Mouse (Mus musculus): ENCODE measurements around the gene Ccdc171. TPM values are rescaled to one million over a fixed set of nuclear protein-coding genes. Genes with fewer than 3 reads are reported as not detected.

Gene Ccdc171
- polyA plus RNA-seq, 1 experiment from 2014 or later = 6.5 TPM

GRCm38 (mm10) chr4:83500154-83501036, 24.9 kb upstream of the Ccdc171 start:
- H3K9me3 ChIP-seq (ENCODE audit: control insufficient read depth, low read depth, low read length) = no peaks in the 10 kb centered on the region
- peak overlapping the region; percentile 37 for H3K4me2 ChIP-seq (replicated peaks; ENCODE audit: low read depth, low read length)
- no peak; the same call in 1 of the 2 replicates for ATAC-seq (ENCODE audit: insufficient number of reproducible peaks, insufficient read depth, low FRiP score, low read depth)
- H3K4me3 ChIP-seq (ENCODE audit: low read depth, low read length) = peak overlapping the region; percentile 11; the same call in 1 of the 2 replicates
- H3K36me3 ChIP-seq (ENCODE audit: control insufficient read depth, insufficient read depth, low read length) = no peaks in the 10 kb centered on the region
- no peaks in the 10 kb centered on the region for H3K27me3 ChIP-seq (ENCODE audit: control insufficient read depth, insufficient read depth, low read length)
- no peaks in the 10 kb centered on the region for H3K4me1 ChIP-seq (ENCODE audit: control insufficient read depth, insufficient read depth, low read length)
- 11% methylated on average over 22 of the region's 22 CpGs for WGBS
- H3K9ac ChIP-seq (replicated peaks; ENCODE audit: low read depth, low read length) = no peak overlapping the region
- no peak overlapping the region for H3K27ac ChIP-seq (ENCODE audit: low read length)

- WGBS = 54% methylated on average over 7 of the region's 7 CpGs
- Histone ChIP-seq H3K36me3 (ENCODE audit: control insufficient read depth, insufficient read depth, low read length) (no peaks in the 10 kb centered on the region), H3K9me3 (ENCODE audit: control insufficient read depth, low read depth, low read length) (no peaks in the 10 kb centered on the region), H3K27ac (ENCODE audit: low read length) (no peak overlapping the region), H3K4me1 (ENCODE audit: control insufficient read depth, insufficient read depth, low read length) (no peaks in the 10 kb centered on the region), H3K4me3 (ENCODE audit: low read depth, low read length) (no peak overlapping the region; the same call in 1 of the 2 replicates), H3K4me2 (replicated peaks; ENCODE audit: low read depth, low read length) (peak overlapping the region; percentile 37), H3K9ac (replicated peaks; ENCODE audit: low read depth, low read length) (no peak overlapping the region), H3K27me3 (ENCODE audit: control insufficient read depth, insufficient read depth, low read length) (no peaks in the 10 kb centered on the region)
- ATAC-seq (ENCODE audit: insufficient number of reproducible peaks, insufficient read depth, low FRiP score, low read depth) = no peak
These were observed 24.3 kb upstream of the Ccdc171 start for GRCm38 (mm10) chr4:83501037-83501430.

GRCm38 (mm10) chr4:83509600-83509999, 15.7 kb upstream of the Ccdc171 start:
- WGBS = 51% methylated on average over 2 of the region's 2 CpGs

DNA sequence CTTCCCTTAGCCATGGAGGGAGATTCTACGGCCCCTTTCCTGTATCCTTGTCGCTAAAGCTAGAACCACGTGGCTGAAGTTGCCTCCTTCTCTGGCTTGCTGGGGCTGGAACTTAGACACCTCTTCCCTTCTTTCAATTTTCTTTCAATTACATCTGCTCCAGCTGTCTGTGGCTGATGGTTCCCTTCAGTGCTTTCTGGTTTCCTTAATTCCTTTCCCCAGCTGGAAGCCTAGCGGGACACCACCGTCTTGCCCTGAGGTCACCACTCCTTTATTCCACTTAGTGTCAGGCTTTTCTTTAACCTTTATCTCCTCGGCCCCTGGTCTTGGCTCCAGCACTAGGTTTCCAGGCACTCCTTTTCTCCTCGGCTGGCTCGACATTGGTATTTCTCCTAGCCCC, 14.3 kb upstream of the Ccdc171 start:
- Histone ChIP-seq H3K9ac (replicated peaks; ENCODE audit: low read depth, low read length) (no peak overlapping the region), H3K9me3 (ENCODE audit: control insufficient read depth, low read depth, low read length) (no peaks in the 10 kb centered on the region), H3K27me3 (ENCODE audit: control insufficient read depth, insufficient read depth, low read length) (no peaks in the 10 kb centered on the region), H3K27ac (ENCODE audit: low read length) (no peak overlapping the region), H3K36me3 (ENCODE audit: control insufficient read depth, insufficient read depth, low read length) (no peaks in the 10 kb centered on the region), H3K4me1 (ENCODE audit: control insufficient read depth, insufficient read depth, low read length) (no peaks in the 10 kb centered on the region), H3K4me3 (ENCODE audit: low read depth, low read length) (no peak overlapping the region), H3K4me2 (replicated peaks; ENCODE audit: low read depth, low read length) (no peak overlapping the region)
- WGBS = 62% methylated on average over 8 of the region's 8 CpGs
- ATAC-seq (ENCODE audit: insufficient number of reproducible peaks, insufficient read depth, low FRiP score, low read depth) = no peak

More at GRCm38 (mm10) chr4:83509600-83509999, 15.7 kb upstream of the Ccdc171 start:
- Histone ChIP-seq H3K4me2 (replicated peaks; ENCODE audit: low read depth, low read length) (no peak overlapping the region), H3K36me3 (ENCODE audit: control insufficient read depth, insufficient read depth, low read length) (no peaks in the 10 kb centered on the region), H3K9ac (replicated peaks; ENCODE audit: low read depth, low read length) (no peak overlapping the region), H3K27me3 (ENCODE audit: control insufficient read depth, insufficient read depth, low read length) (no peaks in the 10 kb centered on the region), H3K9me3 (ENCODE audit: control insufficient read depth, low read depth, low read length) (no peaks in the 10 kb centered on the region), H3K27ac (ENCODE audit: low read length) (no peak overlapping the region), H3K4me3 (ENCODE audit: low read depth, low read length) (no peak overlapping the region), H3K4me1 (ENCODE audit: control insufficient read depth, insufficient read depth, low read length) (no peaks in the 10 kb centered on the region)
- no peak for ATAC-seq (ENCODE audit: insufficient number of reproducible peaks, insufficient read depth, low FRiP score, low read depth)

DNA sequence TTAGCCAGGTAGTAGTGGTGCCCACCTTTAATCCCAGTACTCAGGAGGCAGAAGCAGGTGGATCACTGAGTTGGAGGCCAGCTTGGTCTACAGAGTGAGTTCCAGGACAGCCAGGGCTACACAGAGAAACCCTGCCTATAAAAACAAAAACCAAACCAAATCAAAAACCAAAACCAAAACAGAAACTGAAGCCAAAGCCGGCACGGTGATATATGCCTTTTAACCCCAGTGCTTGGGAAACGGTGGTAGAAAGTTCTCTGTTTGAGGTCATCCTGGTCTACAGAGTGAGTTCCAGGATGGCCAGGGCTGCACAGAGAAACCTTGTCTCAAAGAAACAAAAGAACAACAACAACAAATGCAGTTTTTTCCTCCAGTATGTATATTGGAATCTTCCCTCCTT, 13.1 kb upstream of the Ccdc171 start:
- H3K4me3 ChIP-seq (ENCODE audit: low read depth, low read length) = no peak overlapping the region
- no peak overlapping the region for H3K27ac ChIP-seq (ENCODE audit: low read length)
- no peak overlapping the region for H3K4me2 ChIP-seq (replicated peaks; ENCODE audit: low read depth, low read length)
- no peak for ATAC-seq (ENCODE audit: insufficient number of reproducible peaks, insufficient read depth, low FRiP score, low read depth)
- no peaks in the 10 kb centered on the region for H3K4me1 ChIP-seq (ENCODE audit: control insufficient read depth, insufficient read depth, low read length)
- no peaks in the 10 kb centered on the region for H3K36me3 ChIP-seq (ENCODE audit: control insufficient read depth, insufficient read depth, low read length)
- no peak overlapping the region for H3K9ac ChIP-seq (replicated peaks; ENCODE audit: low read depth, low read length)
- no peaks in the 10 kb centered on the region for H3K27me3 ChIP-seq (ENCODE audit: control insufficient read depth, insufficient read depth, low read length)
- WGBS = 84% methylated on average over 3 of the region's 3 CpGs
- H3K9me3 ChIP-seq (ENCODE audit: control insufficient read depth, low read depth, low read length) = no peaks in the 10 kb centered on the region

GRCm38 (mm10) chr4:83512644-83513043, 12.7 kb upstream of the Ccdc171 start:
- H3K27ac ChIP-seq (ENCODE audit: low read length) = no peak overlapping the region
- no peak overlapping the region for H3K4me2 ChIP-seq (replicated peaks; ENCODE audit: low read depth, low read length)
- no peak overlapping the region for H3K4me3 ChIP-seq (ENCODE audit: low read depth, low read length)
- H3K9ac ChIP-seq (replicated peaks; ENCODE audit: low read depth, low read length) = no peak overlapping the region
- 50% methylated on average over 2 of the region's 2 CpGs for WGBS
- no peaks in the 10 kb centered on the region for H3K9me3 ChIP-seq (ENCODE audit: control insufficient read depth, low read depth, low read length)
- no peaks in the 10 kb centered on the region for H3K36me3 ChIP-seq (ENCODE audit: control insufficient read depth, insufficient read depth, low read length)
- no peaks in the 10 kb centered on the region for H3K27me3 ChIP-seq (ENCODE audit: control insufficient read depth, insufficient read depth, low read length)
- H3K4me1 ChIP-seq (ENCODE audit: control insufficient read depth, insufficient read depth, low read length) = no peaks in the 10 kb centered on the region
- ATAC-seq (ENCODE audit: insufficient number of reproducible peaks, insufficient read depth, low FRiP score, low read depth) = no peak

DNA sequence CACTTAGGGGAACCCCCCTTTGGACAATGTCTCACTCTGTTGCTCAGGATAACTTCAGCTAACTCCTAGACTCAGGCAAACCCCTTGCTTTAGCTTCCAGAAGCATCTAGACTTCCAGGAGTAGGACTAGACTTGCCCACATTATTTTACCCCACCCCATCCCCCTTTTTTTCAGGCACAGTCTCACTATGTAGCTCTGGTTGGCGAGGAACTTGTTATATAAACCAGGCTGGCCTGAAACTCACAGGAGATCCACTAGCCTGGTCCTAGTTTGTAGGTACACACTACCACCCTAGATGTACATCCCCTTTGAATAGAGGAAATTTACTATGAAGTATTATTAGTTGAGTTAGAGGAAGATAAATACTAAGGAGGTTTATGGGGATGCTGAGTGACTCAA, 11.2 kb upstream of the Ccdc171 start:
- Histone ChIP-seq H3K27ac (ENCODE audit: low read length) (no peak overlapping the region), H3K27me3 (ENCODE audit: control insufficient read depth, insufficient read depth, low read length) (no peaks in the 10 kb centered on the region), H3K4me3 (ENCODE audit: low read depth, low read length) (no peak overlapping the region), H3K4me2 (replicated peaks; ENCODE audit: low read depth, low read length) (no peak overlapping the region), H3K36me3 (ENCODE audit: control insufficient read depth, insufficient read depth, low read length) (no peaks in the 10 kb centered on the region), H3K9ac (replicated peaks; ENCODE audit: low read depth, low read length) (no peak overlapping the region), H3K4me1 (ENCODE audit: control insufficient read depth, insufficient read depth, low read length) (no peaks in the 10 kb centered on the region), H3K9me3 (ENCODE audit: control insufficient read depth, low read depth, low read length) (no peaks in the 10 kb centered on the region)
- ATAC-seq (ENCODE audit: insufficient number of reproducible peaks, insufficient read depth, low FRiP score, low read depth) = no peak
- 89% methylated on average over 1 of the region's 1 CpGs for WGBS

DNA sequence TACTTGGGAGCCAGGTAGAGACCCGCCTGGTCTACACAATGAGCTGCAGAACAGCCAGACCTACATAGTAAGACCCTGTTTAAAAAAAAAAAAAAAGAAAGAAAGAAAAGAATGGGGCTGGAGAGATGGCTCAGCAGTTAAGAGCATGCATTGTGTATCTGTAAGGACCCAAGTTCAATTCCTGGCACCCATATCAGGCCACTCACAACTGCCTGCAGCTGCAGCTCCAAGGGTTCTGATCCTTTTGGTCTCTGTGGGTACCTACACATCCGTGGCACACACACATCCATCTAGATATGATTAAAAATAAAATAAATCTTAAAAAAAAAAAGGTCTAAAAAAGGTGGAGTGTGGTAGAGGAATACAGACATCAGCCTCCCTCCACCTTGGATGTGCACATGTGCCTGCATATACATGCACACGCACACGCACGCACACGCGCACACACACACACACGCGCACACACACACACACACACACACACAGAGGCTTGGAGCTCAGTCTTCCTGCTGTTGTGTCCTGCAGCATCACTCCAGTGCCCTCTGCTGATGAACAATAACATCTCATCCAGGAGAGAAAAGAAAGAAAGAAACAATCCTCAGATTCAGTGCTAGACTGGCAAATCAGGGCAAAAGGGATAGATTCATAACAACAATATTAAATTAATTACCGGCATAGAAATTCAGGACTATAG, 10.2 kb upstream of the Ccdc171 start:
- no peak for ATAC-seq (ENCODE audit: insufficient number of reproducible peaks, insufficient read depth, low FRiP score, low read depth)
- Histone ChIP-seq H3K9me3 (ENCODE audit: control insufficient read depth, low read depth, low read length) (no peaks in the 10 kb centered on the region), H3K9ac (replicated peaks; ENCODE audit: low read depth, low read length) (no peak overlapping the region), H3K4me2 (replicated peaks; ENCODE audit: low read depth, low read length) (no peak overlapping the region), H3K36me3 (ENCODE audit: control insufficient read depth, insufficient read depth, low read length) (no peaks in the 10 kb centered on the region), H3K27me3 (ENCODE audit: control insufficient read depth, insufficient read depth, low read length) (no peaks in the 10 kb centered on the region), H3K27ac (ENCODE audit: low read length) (no peak overlapping the region), H3K4me1 (ENCODE audit: control insufficient read depth, insufficient read depth, low read length) (no peaks in the 10 kb centered on the region), H3K4me3 (ENCODE audit: low read depth, low read length) (no peak overlapping the region)
- WGBS = 90% methylated on average over 10 of the region's 10 CpGs

Data from stomach, embryonic 14.5 days (tissue).